Mouse (Mus musculus) adrenal gland, adult 2 months (tissue): ENCODE data around the gene Tac1. TPM values are rescaled to one million over a fixed set of nuclear protein-coding genes. Genes with fewer than 3 reads are reported as not detected.
"Not testable (repeated sequence)": the region's sequence is repeated elsewhere in the genome, so short reads cannot be mapped to it uniquely, and the experiment has no call there.

Source experiments
- DNase-seq: peaks from one replicate; pipeline ENCODE4 v3.0.0; 2021
- long read RNA-seq: library from polyadenylated mRNA; stranded (forward); transcript quantifications from one replicate; pipeline ENCODE4 v2.0.0, GENCODE M21; 2021
- polyA plus RNA-seq: library from polyadenylated mRNA; depleted of rRNA; stranded (reverse); fragments of >200 nt; gene quantifications from 2 replicates; pipeline ENCODE4 v1.2.3, GENCODE M21; 2012; rRNA removed
- total RNA-seq, 2 experiments: library from RNA; stranded (reverse); gene quantifications; 2 replicates each; pipeline ENCODE4 v1.2.3; 2021

Gene Tac1
- total RNA-seq (not detected), polyA plus RNA-seq (not detected in 2 replicates)
- long read RNA-seq = 0 reads

- DNase-seq = no peak
These were observed at the start of gene Tac1 for GRCm38 (mm10) chr6:7554829-7555391. Gene Tac1, plus strand, starts transcription at chr6:7554879.

- not testable (repeated sequence) for DNase-seq
These were observed 11.2 kb upstream of the Tac1 start for GRCm38 (mm10) chr6:7543511-7543910.

GRCm38 (mm10) chr6:7555688-7556476, 1.2 kb downstream of the Tac1 start:
- no peak for DNase-seq

GRCm38 (mm10) chr6:7558164-7558563, 3.5 kb downstream of the Tac1 start:
- no peak for DNase-seq

GRCm38 (mm10) chr6:7562524-7562923, 7.8 kb downstream of the Tac1 start:
- no peak for DNase-seq

GRCm38 (mm10) chr6:7564537-7564936, 9.9 kb downstream of the Tac1 start:
- DNase-seq = no peak

GRCm38 (mm10) chr6:7571144-7571543, 16.5 kb downstream of the Tac1 start:
- DNase-seq = no peak

- no peak for DNase-seq
These were observed 23.4 kb downstream of the Tac1 start for GRCm38 (mm10) chr6:7578031-7578430.

GRCm38 (mm10) chr6:7594445-7594844, 39.8 kb downstream of the Tac1 start:
- DNase-seq = no peak

- no peak for DNase-seq
These were observed 43.7 kb downstream of the Tac1 start for GRCm38 (mm10) chr6:7598416-7598815.

- DNase-seq = no peak
These were observed 45.5 kb downstream of the Tac1 start for GRCm38 (mm10) chr6:7600228-7600627.

- no peak for DNase-seq
These were observed 46.8 kb downstream of the Tac1 start for GRCm38 (mm10) chr6:7601353-7602094.

GRCm38 (mm10) chr6:7613676-7614075, 59.0 kb downstream of the Tac1 start:
- not testable (repeated sequence) for DNase-seq

Other genes starting within 250 kb of the Tac1 start
- gene Asns, start 138.4 kb downstream of the Tac1 start, total RNA-seq = 10 to 100 TPM; 51.1 to 80.3 TPM
- gene Asns, start 138.4 kb downstream of the Tac1 start, polyA plus RNA-seq = 12.3 and 16.8 TPM in 2 replicates